Mouse (Mus musculus): ENCODE results near the gene 1110051M20Rik. TPM values are rescaled to one million over a fixed set of nuclear protein-coding genes. Genes with fewer than 3 reads are reported as not detected.

The 1110051M20Rik gene
- polyA plus RNA-seq, 1 experiment = 2.6 TPM

DNA sequence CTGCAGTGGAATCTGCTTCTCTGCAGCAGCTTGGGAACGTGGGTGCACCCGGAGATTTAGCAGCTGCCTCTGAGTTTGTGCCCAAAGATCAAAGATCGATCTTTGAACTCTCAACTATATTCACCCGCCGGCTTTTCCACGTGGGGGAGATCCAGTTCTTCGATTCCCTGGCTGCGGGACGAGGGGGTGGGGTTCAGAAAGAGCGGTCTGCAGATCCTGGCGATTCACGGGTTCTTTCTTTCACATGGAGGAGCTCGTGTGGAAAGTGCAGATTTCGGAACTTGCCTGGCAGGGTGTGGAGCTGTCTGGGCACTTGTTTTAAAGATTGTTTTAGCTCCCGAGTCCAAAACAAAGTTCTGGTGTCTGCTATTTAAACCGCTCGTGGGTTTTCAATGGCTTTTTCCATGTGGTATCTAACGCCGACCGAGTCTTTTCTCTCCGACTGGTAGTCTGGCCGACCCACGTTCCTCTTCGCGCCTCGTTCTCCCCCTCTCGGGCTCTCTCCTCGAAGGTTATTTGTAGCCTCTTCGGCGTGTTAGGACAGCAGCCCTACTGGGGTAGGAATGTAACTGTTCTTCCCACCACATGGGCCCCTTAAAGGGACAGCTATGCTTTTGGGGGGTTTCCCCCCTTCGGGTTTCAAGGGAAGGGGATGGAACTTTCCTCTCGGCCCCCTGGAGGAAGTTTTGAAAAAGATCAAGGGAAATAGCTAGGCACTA lies 14.3 kb upstream of the 1110051M20Rik start:
- Histone ChIP-seq H3K27me3 (replicated peaks) (peaks cover 95% of the 10 kb centered on the region), H3K4me3 (replicated peaks) (peak overlapping the region; percentile 90), H3K9me3 (peaks cover 14% of the 10 kb centered on the region), H3K36me3 (replicated peaks; ENCODE audit: low read length) (no peaks in the 10 kb centered on the region), H3K4me1 (peaks cover 49% of the 10 kb centered on the region)
- no peak for TF ChIP-seq FLI1 (IDR thresholded peaks at IDR 0.05; ENCODE audit: low read length)
- no peak for TF ChIP-seq GATA1 (IDR thresholded peaks at IDR 0.05; ENCODE audit: borderline replicate concordance, low read length)

GRCm38 (mm10) chr2:91458252-91458672 lies 13.8 kb upstream of the 1110051M20Rik start:
- TF ChIP-seq FLI1 (IDR thresholded peaks at IDR 0.05; ENCODE audit: low read length) (no peak), GATA1 (IDR thresholded peaks at IDR 0.05; ENCODE audit: borderline replicate concordance, low read length) (no peak)
- H3K27me3 ChIP-seq (replicated peaks) = peaks cover 93% of the 10 kb centered on the region
- peaks cover 45% of the 10 kb centered on the region for H3K4me1 ChIP-seq

DNA sequence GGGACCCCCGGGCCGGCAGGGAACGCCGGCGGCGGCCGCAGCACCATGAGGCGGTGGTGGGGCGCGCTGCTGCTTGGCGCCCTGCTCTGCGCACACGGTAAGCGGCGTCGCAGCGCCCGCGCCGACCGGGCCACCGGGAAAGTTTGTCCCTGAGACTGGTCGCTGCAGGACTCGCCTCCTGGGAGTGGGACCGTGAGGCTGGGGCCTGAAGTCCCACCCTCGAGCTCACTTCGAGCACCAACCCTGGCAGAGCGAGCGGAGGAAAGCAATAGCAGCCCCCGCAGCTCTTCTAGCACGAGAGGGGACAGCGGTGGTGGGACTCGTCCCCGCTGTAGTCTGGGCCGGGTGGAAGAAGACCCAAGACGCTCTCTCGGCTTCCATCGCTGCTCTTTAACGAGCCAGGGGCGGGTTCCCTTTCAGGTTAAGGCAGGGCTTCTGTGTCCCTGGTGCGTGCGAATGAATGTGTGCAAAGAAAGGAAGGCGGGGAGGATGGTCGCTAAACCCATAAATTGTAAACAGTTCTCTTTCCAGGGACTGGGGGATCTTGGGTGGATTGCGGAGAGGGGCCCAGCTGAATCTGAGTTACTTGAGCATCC lies 13.2 kb upstream of the 1110051M20Rik start:
- peaks cover 93% of the 10 kb centered on the region for H3K27me3 ChIP-seq (replicated peaks)
- no peaks in the 10 kb centered on the region for H3K36me3 ChIP-seq (replicated peaks; ENCODE audit: low read length)
- H3K9me3 ChIP-seq = peaks cover 14% of the 10 kb centered on the region
- H3K4me1 ChIP-seq = peaks cover 40% of the 10 kb centered on the region
- no peak for TF ChIP-seq GATA1 (IDR thresholded peaks at IDR 0.05; ENCODE audit: borderline replicate concordance, low read length)
- peak overlapping the region; percentile 90 for H3K4me3 ChIP-seq (replicated peaks)

More at GRCm38 (mm10) chr2:91458252-91458672, 13.8 kb upstream of the 1110051M20Rik start:
- Histone ChIP-seq H3K4me3 (replicated peaks) (peak overlapping the region; percentile 90), H3K9me3 (peaks cover 14% of the 10 kb centered on the region), H3K36me3 (replicated peaks; ENCODE audit: low read length) (no peaks in the 10 kb centered on the region)

GRCm38 (mm10) chr2:91457259-91457655 lies 12.8 kb upstream of the 1110051M20Rik start, which contains the start of gene Lrp4:
TSS of gene Lrp4 (plus strand) at chr2:91457511.
- peak within 1 kb of the TSS; percentile 90 for H3K4me3 ChIP-seq (replicated peaks)
- peaks cover 93% of the 10 kb centered on the region for H3K27me3 ChIP-seq (replicated peaks)
- no peak for TF ChIP-seq FLI1 (IDR thresholded peaks at IDR 0.05; ENCODE audit: low read length)
- no peak for TF ChIP-seq GATA1 (IDR thresholded peaks at IDR 0.05; ENCODE audit: borderline replicate concordance, low read length)
- peaks cover 14% of the 10 kb centered on the region for H3K9me3 ChIP-seq
- H3K4me1 ChIP-seq = peaks cover 35% of the 10 kb centered on the region
- no peaks in the 10 kb centered on the region for H3K36me3 ChIP-seq (replicated peaks; ENCODE audit: low read length)

- peaks cover 34% of the 10 kb centered on the region for H3K4me1 ChIP-seq
- H3K4me3 ChIP-seq (replicated peaks) = no peak overlapping the region
- H3K27me3 ChIP-seq (replicated peaks) = peaks cover 91% of the 10 kb centered on the region
- H3K9me3 ChIP-seq = peaks cover 14% of the 10 kb centered on the region
- TF ChIP-seq GATA1 (IDR thresholded peaks at IDR 0.05; ENCODE audit: borderline replicate concordance, low read length) = no peak
- no peak for TF ChIP-seq FLI1 (IDR thresholded peaks at IDR 0.05; ENCODE audit: low read length)
- no peaks in the 10 kb centered on the region for H3K36me3 ChIP-seq (replicated peaks; ENCODE audit: low read length)
Observed at GRCm38 (mm10) chr2:91456491-91457100, 12.1 kb upstream of the 1110051M20Rik start.

DNA sequence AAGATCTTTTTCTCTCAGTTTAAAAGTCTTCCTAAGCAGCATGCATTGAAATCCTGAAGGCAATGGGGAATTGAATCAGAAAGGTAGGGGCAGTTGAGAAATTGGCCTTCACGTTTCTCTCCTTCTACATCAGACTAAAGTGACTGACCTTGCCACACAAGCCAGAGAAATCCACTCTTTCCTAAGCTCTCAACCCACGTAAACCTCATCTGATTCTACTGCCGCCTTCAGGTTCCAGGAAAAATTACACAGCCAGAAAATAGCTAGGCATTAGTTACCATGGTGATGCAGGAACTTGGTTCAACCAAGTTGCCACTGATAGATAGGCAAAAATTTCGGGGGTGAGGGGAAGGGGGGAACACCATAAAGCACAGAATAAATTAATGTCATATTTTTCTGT lies 11.3 kb upstream of the 1110051M20Rik start:
- Histone ChIP-seq H3K4me1 (peaks cover 34% of the 10 kb centered on the region), H3K9me3 (peaks cover 12% of the 10 kb centered on the region), H3K4me3 (replicated peaks) (no peak overlapping the region), H3K36me3 (replicated peaks; ENCODE audit: low read length) (no peaks in the 10 kb centered on the region), H3K27me3 (replicated peaks) (peaks cover 84% of the 10 kb centered on the region)
- TF ChIP-seq GATA1 (IDR thresholded peaks at IDR 0.05; ENCODE audit: borderline replicate concordance, low read length) = no peak
- TF ChIP-seq FLI1 (IDR thresholded peaks at IDR 0.05; ENCODE audit: low read length) = no peak

GRCm38 (mm10) chr2:91454434-91454833 lies 9.9 kb upstream of the 1110051M20Rik start:
- TF ChIP-seq GATA1 (IDR thresholded peaks at IDR 0.05; ENCODE audit: borderline replicate concordance, low read length) (no peak), FLI1 (IDR thresholded peaks at IDR 0.05; ENCODE audit: low read length) (no peak)
- Histone ChIP-seq H3K27me3 (replicated peaks) (peaks cover 74% of the 10 kb centered on the region), H3K4me1 (peaks cover 33% of the 10 kb centered on the region), H3K9me3 (no peaks in the 10 kb centered on the region; the same call in 1 of the 2 replicates), H3K36me3 (replicated peaks; ENCODE audit: low read length) (no peaks in the 10 kb centered on the region), H3K4me3 (replicated peaks) (no peak overlapping the region)

DNA sequence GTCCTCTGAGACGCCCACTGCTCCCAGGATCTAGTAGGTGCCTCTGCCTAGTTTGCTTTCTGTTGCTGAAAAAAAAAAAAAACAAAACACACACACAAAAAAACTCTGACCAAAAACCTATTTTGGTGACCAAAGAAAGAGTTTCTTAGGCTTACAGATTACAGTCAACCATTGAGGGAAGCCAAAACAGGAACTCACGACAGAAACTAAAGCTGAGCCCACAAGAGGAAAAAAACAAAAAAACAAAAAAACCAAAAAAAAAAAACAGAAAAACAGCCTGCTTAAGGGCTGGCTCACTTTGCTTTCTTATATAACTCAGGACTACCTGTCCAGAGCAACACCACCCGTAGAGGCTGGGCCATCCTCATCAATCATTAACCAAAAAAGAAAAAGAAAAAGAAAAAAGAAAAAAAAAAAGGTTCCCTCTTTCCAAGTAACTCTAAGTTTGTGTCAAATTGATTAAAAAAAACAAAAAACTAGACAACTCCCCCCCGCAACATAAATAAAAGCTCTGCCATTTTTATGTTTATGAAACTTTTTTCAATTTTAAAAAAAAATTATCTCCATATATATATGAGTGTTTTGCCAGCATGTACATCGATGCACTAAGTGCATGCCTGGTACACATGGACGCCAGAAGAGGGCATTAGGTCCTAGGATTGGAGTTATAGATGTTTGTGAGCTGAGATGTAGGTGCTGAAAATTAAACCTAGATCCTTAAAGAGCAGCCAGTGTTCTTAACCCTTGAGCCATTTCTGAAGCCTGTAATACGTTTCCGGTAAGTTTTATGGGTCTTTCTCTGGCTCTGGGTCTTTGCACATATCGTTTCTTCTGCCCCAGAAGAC lies 8.9 kb upstream of the 1110051M20Rik start:
- Histone ChIP-seq H3K9me3 (no peaks in the 10 kb centered on the region), H3K36me3 (replicated peaks; ENCODE audit: low read length) (no peaks in the 10 kb centered on the region), H3K27me3 (replicated peaks) (peaks cover 70% of the 10 kb centered on the region), H3K4me3 (replicated peaks) (no peak overlapping the region), H3K4me1 (peaks cover 23% of the 10 kb centered on the region)
- TF ChIP-seq GATA1 (IDR thresholded peaks at IDR 0.05; ENCODE audit: borderline replicate concordance, low read length) (no peak), FLI1 (IDR thresholded peaks at IDR 0.05; ENCODE audit: low read length) (no peak)

- no peak for TF ChIP-seq FLI1 (IDR thresholded peaks at IDR 0.05; ENCODE audit: low read length)
- TF ChIP-seq GATA1 (IDR thresholded peaks at IDR 0.05; ENCODE audit: borderline replicate concordance, low read length) = no peak
- peaks cover 15% of the 10 kb centered on the region for H3K4me1 ChIP-seq
- H3K9me3 ChIP-seq = no peaks in the 10 kb centered on the region; the same call in 1 of the 2 replicates
- H3K4me3 ChIP-seq (replicated peaks) = no peak overlapping the region
- no peaks in the 10 kb centered on the region for H3K36me3 ChIP-seq (replicated peaks; ENCODE audit: low read length)
- peaks cover 68% of the 10 kb centered on the region for H3K27me3 ChIP-seq (replicated peaks)
Observed at GRCm38 (mm10) chr2:91452658-91453057, 8.2 kb upstream of the 1110051M20Rik start.

All from megakaryocyte, embryonic 14.5 days (primary cell).